Mouse (Mus musculus) ovary, postnatal 14 days (tissue): ENCODE measurements around the gene Tor1b.

ENCODE experiments used
- DNase-seq: peaks from one replicate; pipeline ENCODE4 v3.0.0; 2022; ENCODE audit warnings: low spot score

Tor1b gene

GRCm38 (mm10) chr2:30990221-30990620 is 37.5 kb downstream of the Tor1b start:
- no peak for DNase-seq

DNA sequence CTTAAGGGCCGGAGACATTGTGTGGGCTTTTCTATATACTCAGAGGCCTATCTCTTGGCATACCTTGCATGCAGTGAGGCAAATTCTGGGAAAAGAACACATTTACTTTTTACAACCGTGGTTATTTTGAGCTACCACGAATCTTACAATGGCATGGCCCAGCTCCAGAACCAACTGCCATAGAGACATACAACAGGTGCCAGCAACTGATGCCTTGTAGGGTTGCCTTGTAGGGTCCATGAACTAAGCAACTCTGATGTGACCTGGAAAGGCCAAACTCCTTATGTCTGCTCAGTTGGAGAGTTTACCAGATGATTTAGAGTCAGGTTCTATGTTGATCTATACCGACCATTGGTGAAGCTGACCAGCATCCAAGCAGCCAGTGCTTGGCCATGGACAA is 42.1 kb downstream of the Tor1b start:
- no peak for DNase-seq

DNA sequence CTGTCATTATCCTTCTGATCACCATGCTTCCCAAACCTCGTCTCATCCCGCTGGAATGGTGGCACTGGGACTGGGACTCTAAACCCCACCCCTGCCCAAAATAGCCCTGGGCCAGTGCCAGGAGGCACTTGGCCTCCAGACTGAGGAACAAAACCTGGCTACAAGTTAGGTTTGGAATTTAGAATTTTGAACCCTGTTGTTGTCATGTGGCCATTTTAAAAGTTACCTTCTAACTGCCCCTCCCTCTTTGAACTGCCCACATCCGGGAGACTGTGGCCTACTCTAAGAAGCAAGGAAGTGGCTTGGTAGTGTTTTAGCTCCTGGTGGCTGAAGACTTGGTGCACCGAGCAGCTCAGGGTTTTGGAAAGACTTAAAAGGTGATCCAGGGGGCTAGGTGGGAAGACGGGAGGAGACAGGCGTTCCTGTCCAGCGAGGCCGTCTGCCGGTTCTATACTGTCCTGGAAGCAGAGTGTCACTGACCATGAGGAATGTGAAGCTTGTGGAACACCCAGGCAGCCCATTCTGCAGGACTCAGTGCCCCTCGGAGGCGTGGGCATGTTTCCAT is 42.8 kb downstream of the Tor1b start:
- DNase-seq: no peak

- no peak for DNase-seq
Measured at GRCm38 (mm10) chr2:30998443-30999260, 45.9 kb downstream of the Tor1b start.

GRCm38 (mm10) chr2:31002857-31003256 is 50.1 kb downstream of the Tor1b start:
- DNase-seq: no peak

DNA sequence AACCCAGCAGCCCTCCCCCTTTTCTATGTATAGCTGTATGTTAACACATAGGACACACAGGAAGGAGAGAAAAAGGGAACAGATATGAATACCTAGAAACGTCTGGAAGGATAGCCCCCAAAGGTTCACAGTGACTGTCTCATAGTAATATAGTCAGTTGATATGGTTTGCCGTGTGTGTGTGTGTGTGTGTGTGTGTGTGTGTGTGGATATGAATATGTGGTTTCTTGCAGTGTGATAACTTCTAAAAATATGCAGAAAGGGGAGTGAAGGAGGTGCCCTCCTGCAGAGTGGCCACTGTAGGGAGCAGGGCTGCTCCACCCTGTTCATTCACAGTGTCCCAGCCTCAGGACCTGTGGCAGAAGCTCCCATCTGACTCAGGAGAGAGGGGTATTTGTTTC is 52.7 kb downstream of the Tor1b start:
- no peak for DNase-seq

DNA sequence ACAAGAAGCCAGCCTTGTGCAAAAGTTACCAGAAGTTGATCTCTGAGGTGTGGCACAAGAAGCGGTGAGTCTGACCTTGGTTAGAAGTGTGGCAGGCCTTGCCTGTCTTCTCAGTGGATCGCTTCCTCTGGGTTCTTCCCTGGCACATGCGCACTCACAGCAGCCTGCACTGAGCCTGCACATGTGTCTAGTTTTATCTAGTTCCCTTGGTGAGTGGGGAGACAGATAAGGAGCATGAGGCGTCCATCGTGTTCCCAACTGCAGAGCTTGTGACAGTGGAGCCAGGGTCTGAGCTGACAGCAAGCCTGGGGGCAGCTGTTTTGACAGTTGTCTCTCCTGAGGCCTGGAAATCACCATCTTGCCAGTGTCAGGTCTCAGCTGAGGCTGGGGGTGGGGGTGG is 53.7 kb downstream of the Tor1b start:
- no peak for DNase-seq

GRCm38 (mm10) chr2:31007208-31007607 is 54.4 kb downstream of the Tor1b start:
- DNase-seq: no peak
